Mouse (Mus musculus): ENCODE data around the gene Cby1.
"Not testable (repeated sequence)": the region's sequence is repeated elsewhere in the genome, so short reads cannot be mapped to it uniquely, and the experiment has no call there.

Gene Cby1

GRCm38 (mm10) chr15:79658531-79659375 lies at the start of gene Cby1, which contains the start of gene Fam227a:
TSS of gene Cby1 (plus strand) at chr15:79659199.
TSS of gene Fam227a (minus strand) at chr15:79658956.
- peak; percentile 90 for DNase-seq (ENCODE audit: low read depth, low spot score)

GRCm38 (mm10) chr15:79609226-79609625 lies 49.8 kb upstream of the Cby1 start:
- no peak for DNase-seq (ENCODE audit: low read depth, low spot score)

DNA sequence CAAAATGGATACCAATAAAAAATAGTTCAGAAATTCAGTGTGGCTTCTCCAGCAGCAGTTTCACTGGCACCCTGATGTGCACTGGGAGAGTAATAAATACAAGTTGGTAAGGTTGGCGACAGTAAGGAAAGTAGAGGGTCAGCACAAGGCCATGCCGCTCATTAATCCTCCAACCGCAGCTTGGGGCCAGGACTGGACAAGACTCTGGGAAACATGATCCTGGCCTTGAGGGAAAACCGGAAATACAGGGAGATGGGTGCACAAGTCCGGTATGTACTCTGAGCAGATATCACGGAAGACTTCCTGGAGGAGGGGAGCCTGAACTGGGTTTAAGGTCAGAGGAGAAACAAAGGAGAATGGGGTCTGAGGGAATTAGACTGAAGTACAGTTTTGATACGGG lies 43.5 kb upstream of the Cby1 start:
- DNase-seq (ENCODE audit: low read depth, low spot score), result no peak

DNA sequence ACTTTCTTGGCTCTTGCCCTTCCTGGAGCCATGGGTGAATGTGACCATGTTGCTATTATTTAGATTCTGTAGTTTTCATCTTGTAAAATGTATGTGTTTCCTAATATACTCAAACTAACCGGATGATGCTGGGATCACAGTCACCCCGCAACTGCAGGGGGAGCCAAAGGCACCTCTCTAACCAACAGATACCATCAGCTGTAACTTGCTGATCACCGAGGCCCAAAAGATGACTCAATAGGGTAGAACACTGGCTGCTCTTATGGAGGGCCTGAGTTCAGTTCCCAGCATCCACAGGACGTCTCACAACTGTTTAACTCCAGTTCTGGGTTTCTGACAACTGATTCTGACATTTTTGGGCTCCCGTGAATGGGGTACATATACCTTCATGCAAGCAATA lies 42.3 kb upstream of the Cby1 start:
- no peak for DNase-seq (ENCODE audit: low read depth, low spot score)

GRCm38 (mm10) chr15:79617135-79617534 lies 41.9 kb upstream of the Cby1 start:
- DNase-seq (ENCODE audit: low read depth, low spot score), result no peak

- no peak for DNase-seq (ENCODE audit: low read depth, low spot score)
Measured at GRCm38 (mm10) chr15:79618456-79618855, 40.5 kb upstream of the Cby1 start.

- DNase-seq (ENCODE audit: low read depth, low spot score), result no peak
Measured at GRCm38 (mm10) chr15:79619770-79620414, 39.1 kb upstream of the Cby1 start.

DNA sequence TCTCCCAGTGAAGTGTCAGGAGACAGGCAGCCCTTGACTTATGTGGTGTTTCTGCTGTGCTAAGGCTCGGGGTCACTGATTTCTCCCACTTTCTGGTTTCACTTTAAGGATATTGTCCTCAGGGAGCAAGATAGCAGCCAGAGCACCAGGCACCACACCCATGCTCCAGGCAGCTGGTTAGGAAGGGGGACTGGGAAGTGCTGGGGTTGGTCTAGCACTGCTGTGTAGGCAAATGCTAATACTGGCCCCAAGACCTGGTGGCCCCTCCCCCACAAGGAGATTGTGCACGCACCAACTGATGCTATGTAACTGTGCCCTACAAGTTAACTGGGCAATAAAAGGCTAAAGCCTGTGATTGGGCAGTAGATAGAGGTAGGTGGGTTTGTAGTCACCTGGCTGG lies 28.5 kb upstream of the Cby1 start:
- DNase-seq (ENCODE audit: low read depth, low spot score), result no peak

- DNase-seq (ENCODE audit: low read depth, low spot score), result no peak
Measured at GRCm38 (mm10) chr15:79641135-79641817, 17.7 kb upstream of the Cby1 start.

GRCm38 (mm10) chr15:79645483-79645882 lies 13.5 kb upstream of the Cby1 start:
- no peak for DNase-seq (ENCODE audit: low read depth, low spot score)

- no peak for DNase-seq (ENCODE audit: low read depth, low spot score)
Measured at GRCm38 (mm10) chr15:79648130-79648529, 10.9 kb upstream of the Cby1 start.

DNA sequence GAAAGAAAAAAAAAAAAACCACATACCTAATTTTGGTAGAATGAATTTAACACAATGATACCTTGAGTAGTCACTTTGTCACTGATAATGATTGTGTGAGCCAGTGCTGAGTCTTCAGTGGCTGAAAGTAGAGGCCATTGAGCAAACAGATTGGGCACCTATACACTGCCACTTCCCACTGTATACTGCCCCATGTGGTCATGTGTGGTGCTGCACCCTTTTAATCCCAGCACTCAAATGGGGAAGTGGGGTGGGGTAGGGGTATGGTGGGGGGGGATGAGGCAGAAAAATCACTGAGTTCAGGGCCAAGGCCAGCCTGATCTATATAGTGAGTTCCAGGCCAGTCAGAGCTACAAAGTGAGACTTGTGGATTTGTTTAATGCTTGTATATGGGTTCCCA lies 8.4 kb upstream of the Cby1 start:
- no peak for DNase-seq (ENCODE audit: low read depth, low spot score)

GRCm38 (mm10) chr15:79651481-79651880 lies 7.5 kb upstream of the Cby1 start:
- no peak for DNase-seq (ENCODE audit: low read depth, low spot score)

- DNase-seq (ENCODE audit: low read depth, low spot score), result peak; percentile 62
Measured at GRCm38 (mm10) chr15:79656451-79656850, 2.5 kb upstream of the Cby1 start.

DNA sequence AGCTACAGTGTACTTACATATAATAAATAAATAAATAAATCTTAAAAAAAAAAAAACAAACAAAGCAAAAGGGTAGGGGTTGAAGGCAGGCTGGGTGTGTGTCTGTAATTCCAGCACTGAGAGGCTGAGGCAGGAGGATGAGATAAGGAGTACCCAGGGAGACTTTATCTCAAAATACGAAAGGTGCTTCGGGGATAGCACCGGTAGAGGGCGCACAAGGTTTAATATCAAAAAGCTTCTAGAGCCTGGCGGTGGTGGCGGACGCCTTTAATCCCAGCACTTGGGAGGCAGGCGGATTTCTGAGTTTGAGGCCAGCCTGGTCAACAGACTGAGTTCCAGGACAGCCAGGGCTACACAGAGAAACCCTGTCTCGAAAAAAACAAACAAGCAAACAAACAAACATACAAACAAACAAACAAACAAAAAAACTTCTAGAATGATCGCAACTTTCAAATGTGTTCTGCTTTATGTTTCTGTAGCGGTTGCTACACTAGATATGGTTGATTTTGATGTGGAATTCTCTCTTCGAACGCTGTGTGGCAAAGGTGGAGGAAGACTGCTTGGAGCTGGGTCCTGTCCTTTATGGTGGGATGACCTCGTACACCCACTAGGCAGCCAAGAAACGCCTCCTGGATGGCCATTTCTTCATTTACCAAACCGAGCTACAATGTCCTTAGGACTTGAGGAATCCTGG lies 1.0 kb upstream of the Cby1 start:
- DNase-seq (ENCODE audit: low read depth, low spot score), result peak; percentile 72

GRCm38 (mm10) chr15:79661852-79662251 lies 2.9 kb downstream of the Cby1 start:
- DNase-seq (ENCODE audit: low read depth, low spot score), result no peak

DNA sequence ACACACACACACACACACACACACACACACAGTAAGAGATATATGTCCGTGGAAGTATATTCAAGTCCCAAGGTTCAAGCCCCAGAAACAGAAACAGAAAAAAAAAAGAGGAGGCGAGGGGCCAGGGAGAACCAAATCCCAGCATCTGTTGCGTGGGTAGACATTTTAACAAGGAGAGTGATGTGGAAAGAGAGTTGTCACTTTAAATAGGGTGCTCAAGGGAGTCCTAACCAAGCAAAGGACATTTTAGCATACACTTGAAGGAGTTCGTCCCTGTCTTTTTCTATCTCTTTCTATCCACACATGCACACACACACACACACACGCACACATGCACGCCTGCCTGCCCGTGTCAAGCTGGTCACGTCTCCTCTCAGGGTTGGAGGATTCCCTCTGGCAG lies 5.7 kb downstream of the Cby1 start:
- peak; percentile 83 for DNase-seq (ENCODE audit: low read depth, low spot score)

DNA sequence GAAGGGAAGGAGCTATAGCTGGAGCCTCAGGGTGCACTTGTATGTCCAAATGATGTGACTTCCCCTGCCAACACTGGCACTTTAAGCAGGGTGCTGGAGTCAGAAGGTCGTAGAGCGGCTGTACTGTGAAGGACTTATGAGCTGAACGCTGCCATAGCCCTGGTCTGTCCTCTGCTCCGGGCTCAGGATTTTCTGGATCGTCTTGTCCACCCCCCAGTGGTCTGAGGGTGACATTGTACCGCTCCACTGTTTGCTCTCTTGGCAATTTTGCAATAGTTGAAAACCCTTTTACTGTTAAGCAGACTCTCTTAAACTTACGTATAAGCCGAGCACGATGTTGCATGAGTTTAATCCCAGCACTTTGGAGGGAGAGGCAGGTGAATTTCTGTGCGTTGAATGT lies 10.2 kb downstream of the Cby1 start:
- no peak for DNase-seq (ENCODE audit: low read depth, low spot score)

- DNase-seq (ENCODE audit: low read depth, low spot score), result peak; percentile 94
Measured at GRCm38 (mm10) chr15:79670249-79670971, 11.4 kb downstream of the Cby1 start, which contains the start of gene Tomm22. TSS of gene Tomm22 (plus strand) at chr15:79670861.

DNA sequence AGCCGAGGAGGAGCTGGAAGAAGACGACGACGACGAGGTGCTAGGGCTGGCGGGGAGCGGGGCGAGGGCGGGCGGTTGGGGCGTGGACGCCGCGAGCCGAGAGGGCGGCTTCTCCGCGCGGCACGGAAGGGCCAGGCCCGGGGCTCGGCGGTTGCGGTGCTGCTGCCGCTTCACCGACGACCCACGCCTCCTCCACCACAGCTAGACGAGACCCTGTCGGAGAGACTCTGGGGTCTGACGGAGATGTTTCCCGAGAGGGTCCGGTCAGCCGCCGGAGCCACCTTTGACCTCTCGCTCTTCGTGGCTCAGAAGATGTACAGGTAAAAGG lies 11.9 kb downstream of the Cby1 start:
- no peak for DNase-seq (ENCODE audit: low read depth, low spot score)

- DNase-seq (ENCODE audit: low read depth, low spot score), result not testable (repeated sequence)
Measured at GRCm38 (mm10) chr15:79671828-79672348, 12.9 kb downstream of the Cby1 start.
